Mouse (Mus musculus) ovary, postnatal 36 days (tissue): ENCODE results near the gene Zbtb44.

Experiments used
- DNase-seq: peaks from one replicate; pipeline ENCODE4 v3.0.0; 2022; ENCODE audit warnings: low spot score, mixed read lengths

Zbtb44 gene

DNA sequence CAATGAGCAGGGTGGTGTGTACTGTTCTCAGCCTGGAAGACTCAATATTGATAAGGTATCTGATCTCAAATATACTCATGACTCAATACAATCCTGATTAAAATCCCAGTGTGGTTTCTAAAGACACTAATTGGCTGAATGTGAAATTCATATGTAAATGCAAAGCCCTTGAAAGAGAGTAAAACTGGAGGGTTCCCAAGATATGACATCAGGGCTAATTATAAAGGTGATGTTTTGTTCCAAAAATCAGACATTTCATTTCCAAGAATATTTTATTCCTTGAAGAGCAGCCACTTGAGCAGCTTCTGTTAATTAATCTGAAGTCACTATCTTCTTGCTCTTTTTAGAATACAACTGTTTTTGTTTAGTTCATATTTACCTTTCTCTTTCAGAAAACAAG, 85.1 kb downstream of the Zbtb44 start:
- DNase-seq, result no peak

DNA sequence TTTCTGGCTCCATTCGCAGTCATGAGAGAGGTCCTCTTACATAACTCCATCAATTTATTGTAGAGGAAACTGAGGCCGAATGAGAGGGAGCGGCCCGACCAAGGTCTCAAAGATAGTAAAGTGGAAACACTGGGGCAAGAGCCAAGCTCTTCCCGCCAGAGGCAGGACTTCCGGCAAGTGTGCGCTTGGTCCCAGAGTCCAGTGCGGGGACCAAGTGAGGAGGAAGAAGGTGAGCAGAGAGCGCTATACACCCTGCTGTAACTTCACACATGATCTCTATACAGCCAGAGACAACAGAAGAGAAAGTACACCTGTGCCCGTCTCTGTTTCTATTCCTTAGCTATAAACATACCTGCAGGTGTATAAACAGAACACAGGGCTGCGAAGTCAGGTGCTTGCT, 86.6 kb downstream of the Zbtb44 start:
- DNase-seq, result no peak

DNA sequence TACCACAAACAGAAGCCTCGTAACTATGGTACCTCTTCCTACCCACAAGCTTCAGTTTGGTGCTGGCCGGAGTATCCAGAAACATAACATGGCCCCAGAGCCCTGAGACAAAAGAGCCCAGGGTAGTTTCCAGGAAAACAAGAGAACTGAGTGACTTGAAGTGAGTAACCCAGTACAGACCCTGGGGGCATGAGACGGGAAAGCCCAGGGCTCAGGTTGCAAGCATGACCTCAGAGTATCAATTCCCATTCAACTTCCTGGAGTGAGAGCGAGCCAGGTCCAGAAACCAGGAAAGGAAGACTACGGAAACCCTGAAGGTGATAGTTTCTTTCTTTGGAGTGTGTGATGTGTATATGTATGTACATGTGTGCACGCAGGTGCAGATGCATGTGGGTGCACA, 87.0 kb downstream of the Zbtb44 start:
- no peak for DNase-seq

DNA sequence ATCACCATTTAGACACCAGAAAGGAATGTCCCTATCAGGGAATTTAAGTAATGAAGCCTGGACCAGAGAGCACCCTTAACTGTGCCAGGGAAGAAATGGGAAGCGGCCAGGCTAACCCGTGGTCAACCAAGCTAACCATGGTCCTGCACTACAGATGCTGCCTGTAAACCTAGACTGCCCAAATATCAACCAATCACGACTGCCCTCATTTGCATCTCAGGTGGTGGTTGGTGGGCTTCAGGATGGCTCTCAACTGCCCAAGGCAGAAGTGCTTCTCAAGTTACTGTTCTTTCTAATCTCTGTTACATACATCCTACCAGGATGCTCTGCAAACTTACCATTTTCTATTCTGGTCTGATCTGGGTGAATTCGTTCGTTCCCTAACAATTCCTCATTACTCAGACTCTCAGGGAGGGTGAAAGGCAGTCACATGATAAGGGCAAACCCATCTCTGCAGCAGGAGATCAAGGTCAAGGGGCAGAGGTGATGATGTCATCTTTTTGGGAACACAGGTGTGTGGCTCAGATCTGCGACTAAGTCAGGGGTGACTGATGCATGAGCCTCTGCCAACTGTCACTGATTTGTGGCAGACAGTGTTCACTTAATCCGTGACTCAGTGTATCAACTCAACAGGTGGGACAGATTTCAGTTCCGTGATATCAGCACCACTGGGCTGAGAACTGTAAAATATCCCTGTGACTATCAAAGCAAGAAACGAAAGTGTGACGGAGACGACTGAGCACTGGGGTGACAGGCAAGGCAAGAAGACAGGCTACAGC, 88.3 kb downstream of the Zbtb44 start:
- no peak for DNase-seq

DNA sequence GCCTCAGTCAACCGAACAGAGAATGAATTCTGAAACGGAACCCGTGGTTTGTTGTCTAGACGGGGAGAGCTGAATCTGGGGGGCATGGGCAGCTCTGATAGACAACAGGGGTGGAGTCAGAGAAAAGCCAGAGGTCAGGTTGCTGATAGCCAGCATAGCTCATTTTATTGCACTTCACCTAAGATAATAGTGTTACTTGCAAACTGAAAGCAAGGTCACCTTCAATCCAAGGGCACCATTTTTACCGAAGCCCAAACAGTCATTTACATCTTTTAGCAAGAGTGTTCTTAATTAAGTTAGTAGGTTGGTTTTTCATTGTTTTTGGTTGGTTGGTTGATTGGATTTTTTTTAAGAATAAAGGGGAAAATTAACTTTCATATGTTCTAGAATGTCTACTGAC, 89.0 kb downstream of the Zbtb44 start:
- no peak for DNase-seq

DNA sequence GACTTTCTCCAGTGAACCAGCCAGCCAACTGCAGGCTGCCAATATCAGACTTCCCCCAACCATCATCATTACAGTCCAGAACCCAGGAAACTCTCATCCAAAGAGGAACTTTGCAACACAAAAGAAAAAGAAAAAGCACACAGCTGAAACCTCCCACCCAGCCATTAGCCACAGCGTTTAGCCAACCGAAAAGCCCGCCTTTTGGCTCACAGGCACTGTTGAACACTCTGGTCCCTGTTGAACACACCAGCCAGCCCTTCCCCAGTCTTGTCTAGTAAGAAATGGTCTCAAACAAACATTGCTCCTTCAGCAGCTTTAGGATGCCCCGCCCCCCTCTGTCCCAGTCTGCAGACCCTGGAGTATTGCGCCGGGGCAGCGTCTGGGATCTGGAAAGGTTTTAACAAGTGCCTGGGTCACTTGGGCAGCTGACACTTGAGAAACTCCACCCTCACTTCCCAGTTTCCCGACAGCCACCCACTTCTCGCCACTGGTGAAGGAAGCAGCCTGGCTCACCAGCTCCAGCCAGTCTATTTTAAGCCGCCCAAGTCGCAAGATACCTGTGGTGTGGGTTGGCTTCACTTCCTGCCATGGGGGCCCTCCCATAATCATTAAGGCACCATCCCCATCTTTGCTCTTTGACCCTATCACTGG, 89.6 kb downstream of the Zbtb44 start:
- DNase-seq, result no peak

DNA sequence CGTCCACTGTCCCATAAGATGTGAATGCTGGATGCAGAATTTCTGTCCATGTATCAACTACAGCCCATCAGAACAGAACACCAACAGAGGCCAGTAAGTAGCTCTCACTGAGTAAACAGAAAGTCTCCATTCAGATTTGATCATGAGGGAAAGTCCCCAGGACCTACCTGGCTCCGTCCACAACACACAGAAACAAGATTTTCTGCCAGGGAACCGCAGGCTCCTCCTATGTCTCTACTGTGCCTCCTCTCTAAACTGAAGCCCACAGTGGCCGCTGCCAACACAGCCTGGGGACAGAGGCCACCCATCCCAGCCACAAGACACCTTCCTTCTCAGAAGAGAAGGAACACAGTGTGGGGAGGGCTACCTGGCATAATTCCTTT, 90.1 kb downstream of the Zbtb44 start:
- no peak for DNase-seq

DNA sequence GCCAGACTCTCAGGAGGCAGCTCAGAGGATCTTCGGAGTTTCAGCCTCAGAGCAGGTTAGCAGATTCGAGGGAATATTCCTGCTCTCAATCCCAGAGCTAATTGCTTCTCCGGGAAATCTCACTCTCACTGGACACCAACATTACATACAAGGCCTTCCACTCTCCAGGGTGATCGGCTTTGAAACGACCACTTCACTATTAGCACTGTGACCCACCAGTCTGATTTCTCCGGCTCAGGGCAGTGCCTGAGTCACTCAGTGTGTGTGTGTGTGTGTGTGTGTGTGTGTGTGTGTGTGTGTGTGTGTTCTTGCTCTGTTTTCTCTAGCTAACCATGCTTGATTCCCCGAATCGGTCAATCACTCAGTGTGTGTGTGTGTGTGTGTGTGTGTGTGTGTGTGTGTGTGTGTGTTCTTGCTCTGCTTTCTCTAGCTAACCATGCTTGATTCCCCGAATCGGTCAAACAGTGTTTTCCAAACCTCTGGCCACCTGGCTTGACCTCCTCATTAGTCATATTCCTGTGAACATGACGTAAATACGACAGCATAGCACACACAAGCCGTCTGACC, 92.1 kb downstream of the Zbtb44 start:
- DNase-seq, result no peak
